27 mouse cellular contexts compared by ENCODE assay signal in the genomic region with DNA sequence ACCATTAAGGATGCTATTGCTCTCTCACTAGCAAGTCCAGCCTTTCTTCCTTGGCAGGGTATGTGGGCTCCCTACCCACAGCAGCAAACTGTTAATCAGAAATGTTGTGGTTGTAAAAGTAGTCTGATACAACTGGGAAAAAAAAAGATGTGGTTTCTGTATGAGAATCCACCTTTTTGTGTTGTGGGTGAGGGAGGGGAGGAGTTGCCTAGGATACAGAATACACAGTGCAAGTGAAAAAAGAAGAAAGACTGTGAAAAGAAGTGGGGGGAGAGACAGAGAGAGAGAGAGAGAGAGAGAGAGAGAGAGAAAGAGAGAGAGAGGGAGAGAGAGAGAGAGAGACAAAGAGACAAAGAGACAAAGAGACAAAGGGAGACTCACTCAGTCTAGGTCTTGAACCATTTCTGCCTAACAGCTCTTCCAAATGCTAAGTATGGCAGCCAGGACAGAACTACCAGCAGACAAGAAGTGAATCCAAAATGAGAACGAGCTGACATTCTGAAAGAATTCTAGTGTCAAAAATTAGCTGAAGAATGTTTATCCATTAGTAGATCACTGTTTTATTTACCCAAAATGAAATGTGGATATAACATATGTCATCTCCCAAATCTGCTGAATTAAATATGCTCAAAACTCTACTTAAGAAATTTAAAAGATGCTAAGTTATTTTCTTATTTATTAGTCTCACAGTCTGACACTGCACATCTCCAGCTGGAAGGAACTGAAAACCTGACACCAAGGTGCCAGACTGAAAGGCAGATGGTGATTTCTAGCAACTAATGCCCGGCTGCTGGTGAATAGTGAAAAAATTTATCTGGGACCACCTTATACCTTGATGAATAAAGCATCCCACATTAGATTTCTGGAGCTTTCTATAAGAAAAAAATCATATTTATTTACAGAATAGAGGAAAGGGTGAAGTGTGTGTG.
DNase-seq lines count a peak whose midpoint lies in the region; ATAC-seq and TF ChIP-seq lines count a peak whose summit lies in the region.
"Had no signal": no experiment of that assay in that cellular context is flagged by ENCODE, and none has a peak within 500 bp of the region (broad histone marks: within the 10 kb centered on the region; RNA-seq: fewer than 3 reads in every experiment).

No protein-coding gene starts in this region.

- no peaks in the 10 kb centered on the region for H3K4me1 ChIP-seq in forebrain, embryonic 11.5 days (replicated peaks; ENCODE audit: control insufficient read depth, insufficient read depth, low read length)
- H3K4me1 ChIP-seq in forebrain, embryonic 10.5 days = 0 out of 2 replicates have a peak, but pooled peaks cover 3% of the 10 kb centered on the region
- peaks cover 4% of the 10 kb centered on the region; the same call in 1 of the 2 replicates for H3K4me1 ChIP-seq in midbrain, embryonic 12.5 days
- peaks cover 12% of the 10 kb centered on the region for H3K4me1 ChIP-seq in midbrain, embryonic 10.5 days
- H3K4me1 ChIP-seq in forebrain, postnatal 0 days (ENCODE audit: insufficient read depth) = no peaks in the 10 kb centered on the region
- H3K4me1 ChIP-seq: neural tube, embryonic 13.5 days; stomach, embryonic 15.5 days had no signal

- H3K4me3 ChIP-seq in forebrain, embryonic 11.5 days (ENCODE audit: low read depth, low read length) = no peak overlapping the region
- H3K4me3 ChIP-seq in forebrain, embryonic 10.5 days = no peak overlapping the region
- no peak overlapping the region for H3K4me3 ChIP-seq in midbrain, embryonic 12.5 days
- H3K4me3 ChIP-seq in midbrain, embryonic 10.5 days = no peak overlapping the region
- no peak overlapping the region for H3K4me3 ChIP-seq in forebrain, postnatal 0 days (ENCODE audit: low read depth, low read length)
- H3K4me3 ChIP-seq: erythroblast, embryonic 14.5 days; gastrocnemius, adult 2 months; neural tube, embryonic 13.5 days; stomach, embryonic 15.5 days had no signal

- WGBS in forebrain, embryonic 11.5 days = 69% methylated on average over 2 of the region's 2 CpGs
- WGBS in forebrain, embryonic 10.5 days = 86% methylated on average over 2 of the region's 2 CpGs
- 57% methylated on average over 2 of the region's 2 CpGs for WGBS in midbrain, embryonic 12.5 days
- 85% methylated on average over 2 of the region's 2 CpGs for WGBS in midbrain, embryonic 10.5 days
- 38% methylated on average over 2 of the region's 2 CpGs for WGBS in forebrain, postnatal 0 days

- no peak overlapping the region for H3K27ac ChIP-seq in forebrain, embryonic 11.5 days (ENCODE audit: low read depth, low read length)
- no peak overlapping the region for H3K27ac ChIP-seq in forebrain, embryonic 10.5 days
- no peak overlapping the region for H3K27ac ChIP-seq in midbrain, embryonic 12.5 days (replicated peaks)
- H3K27ac ChIP-seq in midbrain, embryonic 10.5 days (replicated peaks) = no peak overlapping the region; the same call in 1 of the 2 replicates
- H3K27ac ChIP-seq in forebrain, postnatal 0 days (ENCODE audit: low read depth, low read length) = no peak overlapping the region
- H3K27ac ChIP-seq: gastrocnemius, adult 2 months; liver, embryonic 14.5 days; neural tube, embryonic 13.5 days; stomach, embryonic 15.5 days had no signal

- TF ChIP-seq CTCF in forebrain, postnatal 0 days (IDR thresholded peaks at IDR 0.05; ENCODE audit: low read depth) = no peak

- H3K27me3 ChIP-seq in forebrain, embryonic 11.5 days (ENCODE audit: control insufficient read depth, insufficient read depth, low read length) = no peaks in the 10 kb centered on the region
- no peaks in the 10 kb centered on the region for H3K27me3 ChIP-seq in forebrain, embryonic 10.5 days (ENCODE audit: poor library complexity, severe bottlenecking)
- H3K27me3 ChIP-seq in midbrain, embryonic 12.5 days = no peaks in the 10 kb centered on the region
- H3K27me3 ChIP-seq in midbrain, embryonic 10.5 days (ENCODE audit: low read depth, poor library complexity, severe bottlenecking) = no peaks in the 10 kb centered on the region
- no peaks in the 10 kb centered on the region for H3K27me3 ChIP-seq in forebrain, postnatal 0 days (ENCODE audit: insufficient read depth, low read length)
- H3K27me3 ChIP-seq: neural tube, embryonic 13.5 days; stomach, embryonic 15.5 days had no signal

- no peak overlapping the region for H3K4me2 ChIP-seq in forebrain, embryonic 11.5 days (ENCODE audit: low read depth, low read length, severe bottlenecking)
- no peak overlapping the region for H3K4me2 ChIP-seq in midbrain, embryonic 12.5 days (replicated peaks)
- H3K4me2 ChIP-seq in forebrain, postnatal 0 days (ENCODE audit: low read depth) = no peak overlapping the region
- H3K4me2 ChIP-seq: heart, embryonic 11.5 days; neural tube, embryonic 13.5 days; stomach, embryonic 15.5 days had no signal

- no peaks in the 10 kb centered on the region for H3K9me3 ChIP-seq in forebrain, embryonic 11.5 days (ENCODE audit: control insufficient read depth, low read length)
- no peaks in the 10 kb centered on the region for H3K9me3 ChIP-seq in forebrain, embryonic 10.5 days
- no peaks in the 10 kb centered on the region for H3K9me3 ChIP-seq in midbrain, embryonic 12.5 days
- H3K9me3 ChIP-seq in midbrain, embryonic 10.5 days (replicated peaks) = no peaks in the 10 kb centered on the region
- no peaks in the 10 kb centered on the region for H3K9me3 ChIP-seq in forebrain, postnatal 0 days (ENCODE audit: low read length)
- H3K9me3 ChIP-seq: neural tube, embryonic 13.5 days; stomach, embryonic 15.5 days had no signal

- no peak for DNase-seq in forebrain, embryonic 11.5 days (ENCODE audit: low spot score)
- no peak for DNase-seq in forebrain, embryonic 10.5 days (ENCODE audit: extremely low spot score, low spot score)
- no peak for DNase-seq in midbrain, embryonic 10.5 days (ENCODE audit: low spot score)
- DNase-seq in forebrain, postnatal 0 days = peak; percentile 45
- DNase-seq in frontal cortex, postnatal 25 days (ENCODE audit: low spot score in 2 of 2) = no peak
- no peak for DNase-seq in layer of hippocampus, adult 9-10 months (ENCODE audit: low spot score)
- DNase-seq: adrenal gland, adult 8-10 months; cerebellum, adult 11-12 months; cerebellum, adult 9-11 months; gastrocnemius, adult 2 months; gastrocnemius, postnatal 36 days; heart, adult 18-20 months; heart, postnatal 36 days; kidney, adult 8-10 months; kidney, postnatal 10 days; liver; lung, adult 2 months; lung, postnatal 10 days had no signal

- ATAC-seq in forebrain, embryonic 11.5 days (replicated peaks; ENCODE audit: low FRiP score) = peak; percentile 53; the same call in 1 of the 2 replicates
- peak; percentile 50; the same call in 1 of the 2 replicates for ATAC-seq in midbrain, embryonic 12.5 days (ENCODE audit: low FRiP score, low read depth)
- ATAC-seq in forebrain, postnatal 0 days = peak; percentile 47
- no peak for ATAC-seq in erythroid progenitor cell, adult 5-6 weeks (replicated peaks; ENCODE audit: low FRiP score, poor library complexity, severe bottlenecking)
- ATAC-seq: intestine, embryonic 16.5 days had no signal

- H3K36me3 ChIP-seq in forebrain, embryonic 11.5 days (ENCODE audit: control insufficient read depth, insufficient read depth, low read length) = no peaks in the 10 kb centered on the region
- H3K36me3 ChIP-seq in forebrain, embryonic 10.5 days (replicated peaks) = no peaks in the 10 kb centered on the region
- no peaks in the 10 kb centered on the region for H3K36me3 ChIP-seq in midbrain, embryonic 12.5 days
- no peaks in the 10 kb centered on the region for H3K36me3 ChIP-seq in midbrain, embryonic 10.5 days
- H3K36me3 ChIP-seq in forebrain, postnatal 0 days (ENCODE audit: insufficient read depth) = no peaks in the 10 kb centered on the region
- H3K36me3 ChIP-seq: G1E; neural tube, embryonic 13.5 days; stomach, embryonic 15.5 days had no signal

- H3K9ac ChIP-seq in forebrain, embryonic 11.5 days (ENCODE audit: low read length) = no peak overlapping the region
- H3K9ac ChIP-seq in midbrain, embryonic 12.5 days (replicated peaks) = no peak overlapping the region
- H3K9ac ChIP-seq in forebrain, postnatal 0 days = no peak overlapping the region
- H3K9ac ChIP-seq: liver, embryonic 14.5 days; neural tube, embryonic 13.5 days; stomach, embryonic 15.5 days had no signal
